Mouse (Mus musculus) ES-Bruce4 (cell line): ENCODE data around the gene Ppp1r13b. TPM values are rescaled to one million over a fixed set of nuclear protein-coding genes. Genes with fewer than 3 reads are reported as not detected.

Experiments used
- H3K27ac ChIP-seq: 2 replicates; pipeline ENCODE4 v1.5.1; 2012; ENCODE audit warnings: low read length, inconsistent platforms; ENCODE audit not compliant: insufficient read depth
- H3K27me3 ChIP-seq: 2 replicates; pipeline ENCODE4 v1.6.1; 2012; ENCODE audit warnings: mild to moderate bottlenecking, low read length, inconsistent platforms; ENCODE audit not compliant: control insufficient read depth, poor library complexity, insufficient read depth, severe bottlenecking
- H3K36me3 ChIP-seq: 2 replicates; pipeline ENCODE4 v1.6.1; 2012; ENCODE audit warnings: inconsistent platforms, mild to moderate bottlenecking, low read length, moderate library complexity; ENCODE audit not compliant: control insufficient read depth, poor library complexity, insufficient read depth, severe bottlenecking
- H3K4me1 ChIP-seq: one replicate; pipeline ENCODE4 v1.8.1; 2011; ENCODE audit warnings: low read length; ENCODE audit not compliant: control insufficient read depth, insufficient read depth
- H3K4me3 ChIP-seq: 2 replicates; pipeline ENCODE4 v1.5.1; 2011; ENCODE audit warnings: low read depth, mild to moderate bottlenecking, low read length
- H3K9ac ChIP-seq: 2 replicates; pipeline ENCODE4 v1.6.1; 2012; ENCODE audit warnings: low read depth, mild to moderate bottlenecking, inconsistent platforms; ENCODE audit not compliant: poor library complexity, severe bottlenecking
- H3K9me3 ChIP-seq: replicated peaks from 2 replicates; pipeline ENCODE4 v1.6.1; 2012; ENCODE audit warnings: mild to moderate bottlenecking, low read length, inconsistent platforms; ENCODE audit not compliant: control insufficient read depth, poor library complexity, insufficient read depth, severe bottlenecking
- CTCF ChIP-seq: IDR thresholded peaks from one replicate; pipeline ENCODE4 v1.8.1; 2011; ENCODE audit warnings: low read depth, low read length
- EP300 ChIP-seq: IDR thresholded peaks from 2 replicates; pipeline ENCODE4 v1.6.1; 2011; ENCODE audit warnings: low read depth, low read length; ENCODE audit not compliant: insufficient read depth
- POLR2A ChIP-seq: IDR thresholded peaks from one replicate; pipeline ENCODE4 v1.8.1; 2011; ENCODE audit warnings: low read length; ENCODE audit not compliant: insufficient read depth
- polyA plus RNA-seq: library from polyadenylated mRNA; stranded (reverse); fragments of >200 nt; gene quantifications from 2 replicates; pipeline ENCODE4 v1.2.4, GENCODE M21; 2011; ENCODE audit warnings: low read depth; ENCODE audit not compliant: missing spikeins, insufficient read depth, insufficient read length

The Ppp1r13b gene
- polyA plus RNA-seq, 1 experiment = 8.9 TPM

DNA sequence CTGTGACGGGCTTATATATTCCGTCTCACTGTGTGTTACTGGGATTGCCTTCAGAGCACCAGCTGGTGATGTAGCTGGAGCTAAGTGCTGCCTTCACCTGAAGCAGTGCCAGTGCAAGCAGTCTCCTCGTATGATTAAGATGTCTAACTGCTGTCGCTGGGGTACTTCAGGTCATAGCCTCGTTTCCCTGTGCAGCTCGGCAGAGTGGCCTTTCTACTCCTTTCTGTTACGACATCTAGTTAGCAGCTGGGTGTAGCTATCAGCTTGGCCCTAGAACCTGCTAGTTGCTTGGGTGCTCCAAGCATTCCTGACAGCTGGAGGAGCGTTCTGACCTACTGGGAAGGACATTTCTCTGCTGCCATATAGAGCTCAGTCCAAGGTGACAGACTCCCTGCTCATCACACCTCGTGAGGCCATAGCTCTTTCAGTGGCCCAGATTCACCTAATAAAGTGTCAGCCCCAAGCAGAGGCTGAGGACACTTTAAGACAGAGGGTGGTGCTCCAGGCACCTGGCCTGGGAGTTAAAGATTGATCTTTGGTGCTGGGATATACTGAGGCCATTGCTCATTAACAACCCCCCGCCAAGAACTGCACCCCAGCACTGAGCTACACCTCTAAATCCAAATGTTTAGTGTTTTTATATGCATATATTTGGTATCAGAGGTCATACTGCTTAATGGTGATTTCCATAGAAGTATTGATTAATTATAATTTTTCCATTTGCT is 107.3 kb downstream of the Ppp1r13b start:
- no peaks in the 10 kb centered on the region for H3K36me3 ChIP-seq

GRCm38 (mm10) chr12:111798493-111798892 is 109.4 kb downstream of the Ppp1r13b start:
- Histone ChIP-seq H3K27ac (no peak overlapping the region), H3K27me3 (no peaks in the 10 kb centered on the region), H3K9me3 (no peaks in the 10 kb centered on the region), H3K4me1 (no peaks in the 10 kb centered on the region), H3K4me3 (no peak overlapping the region), H3K36me3 (no peaks in the 10 kb centered on the region), H3K9ac (no peak overlapping the region)
- TF ChIP-seq EP300 (no peak), POLR2A (no peak), CTCF (no peak)

More for the DNA sequence above, 107.3 kb downstream of the Ppp1r13b start:
- no peak overlapping the region for H3K4me3 ChIP-seq
- H3K27ac ChIP-seq = no peak overlapping the region
- H3K4me1 ChIP-seq = no peaks in the 10 kb centered on the region
- H3K27me3 ChIP-seq = no peaks in the 10 kb centered on the region
- TF ChIP-seq EP300 = no peak
- TF ChIP-seq CTCF = no peak
- no peak for TF ChIP-seq POLR2A
- H3K9ac ChIP-seq = no peak overlapping the region
- H3K9me3 ChIP-seq = no peaks in the 10 kb centered on the region

GRCm38 (mm10) chr12:111797251-111797650 is 110.7 kb downstream of the Ppp1r13b start:
- Histone ChIP-seq H3K36me3 (no peaks in the 10 kb centered on the region), H3K27ac (no peak overlapping the region), H3K9ac (no peak overlapping the region), H3K4me3 (no peak overlapping the region), H3K9me3 (no peaks in the 10 kb centered on the region), H3K27me3 (no peaks in the 10 kb centered on the region), H3K4me1 (no peaks in the 10 kb centered on the region)
- TF ChIP-seq POLR2A (no peak), EP300 (no peak), CTCF (no peak)

- no peak overlapping the region for H3K9ac ChIP-seq
- peak overlapping the region; percentile 5; the same call in 1 of the 2 replicates for H3K4me3 ChIP-seq
- no peak for TF ChIP-seq POLR2A
- TF ChIP-seq EP300 = peak; percentile 81
- H3K27me3 ChIP-seq = no peaks in the 10 kb centered on the region
- no peaks in the 10 kb centered on the region for H3K9me3 ChIP-seq
- H3K27ac ChIP-seq = no peak overlapping the region
- no peaks in the 10 kb centered on the region for H3K4me1 ChIP-seq
- no peaks in the 10 kb centered on the region for H3K36me3 ChIP-seq
Measured at GRCm38 (mm10) chr12:111795180-111795895, 112.6 kb downstream of the Ppp1r13b start.

- Histone ChIP-seq H3K9me3 (no peaks in the 10 kb centered on the region), H3K4me3 (no peak overlapping the region), H3K9ac (no peak overlapping the region), H3K27ac (no peak overlapping the region), H3K4me1 (no peaks in the 10 kb centered on the region), H3K36me3 (no peaks in the 10 kb centered on the region), H3K27me3 (no peaks in the 10 kb centered on the region)
- TF ChIP-seq CTCF (no peak), POLR2A (no peak)
Measured at GRCm38 (mm10) chr12:111794526-111795179, 113.3 kb downstream of the Ppp1r13b start.

- Histone ChIP-seq H3K9ac (no peak overlapping the region), H3K4me1 (no peaks in the 10 kb centered on the region), H3K4me3 (peak overlapping the region; percentile 19; the same call in 1 of the 2 replicates), H3K27me3 (no peaks in the 10 kb centered on the region), H3K9me3 (no peaks in the 10 kb centered on the region), H3K36me3 (no peaks in the 10 kb centered on the region), H3K27ac (no peak overlapping the region)
- TF ChIP-seq CTCF (no peak), EP300 (no peak), POLR2A (no peak)
Measured at GRCm38 (mm10) chr12:111794102-111794501, 113.8 kb downstream of the Ppp1r13b start.
